Mouse (Mus musculus) forebrain, embryonic 16.5 days (tissue): ENCODE data around the gene Utf1. TPM values are rescaled to one million over a fixed set of nuclear protein-coding genes. Genes with fewer than 3 reads are reported as not detected.

ENCODE experiments used
- ATAC-seq: fragments of 200-750 bp; cut with Nextera tagmentation; 2 replicates; pipeline ENCODE4 v1.8.0; 2017; ENCODE audit warnings: mild to moderate bottlenecking, moderate library complexity
- H3K27ac ChIP-seq: fragments of 300-500 bp; sonication (generic); 2 replicates; pipeline ENCODE4 v1.5.1; 2014; ENCODE audit warnings: low read length, control low read depth
- H3K27me3 ChIP-seq: fragments of 300-500 bp; sonication (generic); replicated peaks from 2 replicates; pipeline ENCODE4 v1.6.1; 2014; ENCODE audit warnings: low read length; ENCODE audit not compliant: control insufficient read depth, insufficient read depth
- H3K36me3 ChIP-seq: fragments of 300-500 bp; sonication (generic); 2 replicates; pipeline ENCODE4 v1.6.1; 2014; ENCODE audit not compliant: control insufficient read depth, insufficient read depth
- H3K4me1 ChIP-seq: fragments of 300-500 bp; sonication (generic); replicated peaks from 2 replicates; pipeline ENCODE4 v1.6.1; 2014; ENCODE audit warnings: low read length; ENCODE audit not compliant: control insufficient read depth, insufficient read depth
- H3K4me2 ChIP-seq: fragments of 300-500 bp; sonication (generic); 2 replicates; pipeline ENCODE4 v1.6.1; 2014; ENCODE audit warnings: mild to moderate bottlenecking, low read length, control low read depth
- H3K4me3 ChIP-seq: fragments of 300-500 bp; sonication (generic); replicated peaks from 2 replicates; pipeline ENCODE4 v1.5.1; 2014; ENCODE audit warnings: mild to moderate bottlenecking, low read length, control low read depth
- H3K9ac ChIP-seq: fragments of 300-500 bp; sonication (generic); replicated peaks from 2 replicates; pipeline ENCODE4 v1.6.1; 2014; ENCODE audit warnings: low read depth, low read length, control low read depth
- H3K9me3 ChIP-seq: fragments of 300-500 bp; sonication (generic); 2 replicates; pipeline ENCODE4 v1.6.1; 2016; ENCODE audit warnings: low read length; ENCODE audit not compliant: control insufficient read depth
- WGBS: fragments of 180-500 bp; shearing (Covaris S2); extraction: QIAGEN DNeasy Blood & Tissue Kit; methylation state at CpG from one replicate; pipeline ENCODE4 v1.1.7; 2014; 5-methylcytosine and 5-hydroxymethylcytosine counted together
- polyA plus RNA-seq: library from polyadenylated mRNA; unstranded; fragments of >200 nt; fragmentation: Nextera tagmentation; extraction: Ambion mirVana; gene quantifications from 2 replicates; pipeline ENCODE4 v1.2.1, GENCODE M21; 2015

Utf1 gene
- polyA plus RNA-seq, 1 experiment from 2014 or later = not detected

GRCm38 (mm10) chr7:139950283-139950971 lies 6.8 kb downstream of the Utf1 start:
- H3K36me3 ChIP-seq = no peaks in the 10 kb centered on the region
- no peaks in the 10 kb centered on the region for H3K9me3 ChIP-seq
- H3K9ac ChIP-seq = peak overlapping the region; percentile 35
- ATAC-seq = peak; percentile 57; the same call in 1 of the 2 replicates
- under 1% methylated on average over 33 of the region's 33 CpGs for WGBS
- peaks cover 16% of the 10 kb centered on the region for H3K4me1 ChIP-seq
- peaks cover 40% of the 10 kb centered on the region for H3K27me3 ChIP-seq
- H3K4me2 ChIP-seq = peak overlapping the region; percentile 52
- peak overlapping the region; percentile 29 for H3K4me3 ChIP-seq
- no peak overlapping the region for H3K27ac ChIP-seq

- ATAC-seq = no peak
- 9% methylated on average over 16 of the region's 16 CpGs for WGBS
- H3K4me1 ChIP-seq = peaks cover 16% of the 10 kb centered on the region
- no peaks in the 10 kb centered on the region for H3K9me3 ChIP-seq
- peak overlapping the region; percentile 52 for H3K4me2 ChIP-seq
- H3K36me3 ChIP-seq = no peaks in the 10 kb centered on the region
- no peak overlapping the region; the same call in 1 of the 2 replicates for H3K9ac ChIP-seq
- H3K4me3 ChIP-seq = peak overlapping the region; percentile 29
- no peak overlapping the region for H3K27ac ChIP-seq
- peaks cover 34% of the 10 kb centered on the region for H3K27me3 ChIP-seq
Observed at GRCm38 (mm10) chr7:139951079-139951478, 7.5 kb downstream of the Utf1 start.

- WGBS = 60% methylated on average over 6 of the region's 6 CpGs
- Histone ChIP-seq H3K27ac (no peak overlapping the region), H3K27me3 (peaks cover 27% of the 10 kb centered on the region), H3K4me2 (no peak overlapping the region), H3K9me3 (no peaks in the 10 kb centered on the region), H3K36me3 (no peaks in the 10 kb centered on the region), H3K9ac (no peak overlapping the region), H3K4me3 (no peak overlapping the region), H3K4me1 (peaks cover 16% of the 10 kb centered on the region)
- ATAC-seq = no peak
Observed at GRCm38 (mm10) chr7:139951991-139952633, 8.5 kb downstream of the Utf1 start.

- H3K36me3 ChIP-seq = no peaks in the 10 kb centered on the region
- H3K4me3 ChIP-seq = no peak overlapping the region
- H3K4me1 ChIP-seq = peaks cover 11% of the 10 kb centered on the region
- H3K27ac ChIP-seq = no peak overlapping the region
- H3K9ac ChIP-seq = no peak overlapping the region
- H3K9me3 ChIP-seq = no peaks in the 10 kb centered on the region
- ATAC-seq = no peak
- WGBS = 81% methylated on average over 4 of the region's 4 CpGs
- no peak overlapping the region for H3K4me2 ChIP-seq
- peaks cover 12% of the 10 kb centered on the region for H3K27me3 ChIP-seq
Observed at GRCm38 (mm10) chr7:139955505-139955904, 11.9 kb downstream of the Utf1 start.

- H3K9ac ChIP-seq = no peak overlapping the region
- peaks cover 6% of the 10 kb centered on the region; the same call in 1 of the 2 replicates for H3K27me3 ChIP-seq
- no peak overlapping the region for H3K4me2 ChIP-seq
- H3K36me3 ChIP-seq = no peaks in the 10 kb centered on the region
- ATAC-seq = no peak
- 84% methylated on average over 3 of the region's 3 CpGs for WGBS
- H3K4me3 ChIP-seq = no peak overlapping the region
- no peaks in the 10 kb centered on the region for H3K9me3 ChIP-seq
- no peak overlapping the region for H3K27ac ChIP-seq
- peaks cover 3% of the 10 kb centered on the region; the same call in 1 of the 2 replicates for H3K4me1 ChIP-seq
Observed at GRCm38 (mm10) chr7:139956658-139957057, 13.1 kb downstream of the Utf1 start.

GRCm38 (mm10) chr7:139957437-139957836 lies 13.8 kb downstream of the Utf1 start:
- H3K9me3 ChIP-seq = no peaks in the 10 kb centered on the region
- no peak overlapping the region for H3K9ac ChIP-seq
- H3K4me1 ChIP-seq = peaks cover 3% of the 10 kb centered on the region; the same call in 1 of the 2 replicates
- no peaks in the 10 kb centered on the region for H3K27me3 ChIP-seq
- no peak overlapping the region for H3K4me2 ChIP-seq
- no peak overlapping the region for H3K27ac ChIP-seq
- ATAC-seq = no peak
- 57% methylated on average over 11 of the region's 11 CpGs for WGBS
- no peak overlapping the region for H3K4me3 ChIP-seq
- no peaks in the 10 kb centered on the region for H3K36me3 ChIP-seq

- ATAC-seq = peak; percentile 52
- H3K9ac ChIP-seq = no peak overlapping the region
- H3K4me1 ChIP-seq = peaks cover 3% of the 10 kb centered on the region; the same call in 1 of the 2 replicates
- H3K36me3 ChIP-seq = no peaks in the 10 kb centered on the region
- WGBS = 25% methylated on average over 11 of the region's 11 CpGs
- H3K4me2 ChIP-seq = no peak overlapping the region
- H3K27me3 ChIP-seq = no peaks in the 10 kb centered on the region
- no peak overlapping the region for H3K27ac ChIP-seq
- no peak overlapping the region for H3K4me3 ChIP-seq
- H3K9me3 ChIP-seq = no peaks in the 10 kb centered on the region
Observed at GRCm38 (mm10) chr7:139957958-139958357, 14.4 kb downstream of the Utf1 start.

GRCm38 (mm10) chr7:139961141-139961540 lies 17.6 kb downstream of the Utf1 start:
- no peak overlapping the region for H3K27ac ChIP-seq
- H3K27me3 ChIP-seq = no peaks in the 10 kb centered on the region
- 93% methylated on average over 10 of the region's 10 CpGs for WGBS
- peaks cover 3% of the 10 kb centered on the region; the same call in 1 of the 2 replicates for H3K4me1 ChIP-seq
- no peak overlapping the region for H3K4me2 ChIP-seq
- ATAC-seq = no peak
- no peak overlapping the region for H3K9ac ChIP-seq
- no peak overlapping the region for H3K4me3 ChIP-seq
- H3K36me3 ChIP-seq = no peaks in the 10 kb centered on the region
- H3K9me3 ChIP-seq = no peaks in the 10 kb centered on the region

GRCm38 (mm10) chr7:139963814-139964213 lies 20.2 kb downstream of the Utf1 start:
- Histone ChIP-seq H3K27me3 (peaks cover 3% of the 10 kb centered on the region), H3K9ac (no peak overlapping the region), H3K36me3 (no peaks in the 10 kb centered on the region), H3K27ac (no peak overlapping the region), H3K4me2 (no peak overlapping the region), H3K4me1 (no peaks in the 10 kb centered on the region), H3K9me3 (no peaks in the 10 kb centered on the region), H3K4me3 (no peak overlapping the region)
- ATAC-seq = no peak
- 58% methylated on average over 4 of the region's 4 CpGs for WGBS
